Mouse (Mus musculus) urinary bladder, postnatal 4 days (tissue): ENCODE data around the gene Card10.

ENCODE experiments used
- DNase-seq, 2 experiments: peaks; one replicate each; pipeline ENCODE4 v3.0.0; 2021 to 2022; ENCODE audit warnings: low spot score in 2 of 2

Gene Card10

DNA sequence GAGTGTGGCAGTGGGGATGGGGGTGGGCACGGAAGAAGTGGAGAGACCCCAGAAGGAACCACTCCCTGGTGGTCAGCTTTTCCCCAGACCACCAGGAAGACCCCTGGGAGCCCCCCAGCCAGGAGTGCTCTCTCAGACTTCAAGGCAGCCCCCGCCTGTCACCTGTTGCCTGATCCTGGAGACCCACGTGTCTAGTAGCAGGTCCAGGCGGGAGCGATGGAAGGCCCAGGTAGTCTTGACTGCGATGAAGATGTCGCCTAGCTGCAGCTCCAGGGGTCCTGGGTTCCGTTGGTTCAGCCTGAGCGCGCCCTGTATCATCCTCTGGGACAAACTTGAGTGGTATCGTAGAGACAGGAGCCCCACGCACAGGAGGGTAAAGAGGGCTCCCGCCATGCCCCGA lies 30.0 kb downstream of the Card10 start:
- DNase-seq: no peak

DNA sequence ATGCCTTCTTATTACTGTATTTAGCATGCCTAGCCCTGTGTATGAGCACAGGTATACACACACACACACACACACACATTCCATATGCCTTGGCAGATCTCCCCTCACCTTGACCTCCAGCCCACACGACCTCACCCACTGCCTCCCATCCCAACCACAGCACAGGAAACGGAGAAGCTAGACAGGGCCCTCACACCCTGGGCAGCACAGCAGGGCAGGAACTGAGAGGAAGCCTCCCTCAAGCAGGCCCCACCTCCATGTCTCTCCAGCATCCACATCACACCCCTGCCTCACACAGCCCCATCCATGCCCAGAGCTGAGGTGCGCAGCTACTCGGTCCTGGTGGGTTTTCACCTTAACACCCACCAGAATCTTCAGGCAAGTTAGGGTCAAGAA lies 30.5 kb downstream of the Card10 start:
- no peak for DNase-seq

GRCm38 (mm10) chr15:78771531-78772367 lies 31.1 kb downstream of the Card10 start:
- no peak for DNase-seq

DNA sequence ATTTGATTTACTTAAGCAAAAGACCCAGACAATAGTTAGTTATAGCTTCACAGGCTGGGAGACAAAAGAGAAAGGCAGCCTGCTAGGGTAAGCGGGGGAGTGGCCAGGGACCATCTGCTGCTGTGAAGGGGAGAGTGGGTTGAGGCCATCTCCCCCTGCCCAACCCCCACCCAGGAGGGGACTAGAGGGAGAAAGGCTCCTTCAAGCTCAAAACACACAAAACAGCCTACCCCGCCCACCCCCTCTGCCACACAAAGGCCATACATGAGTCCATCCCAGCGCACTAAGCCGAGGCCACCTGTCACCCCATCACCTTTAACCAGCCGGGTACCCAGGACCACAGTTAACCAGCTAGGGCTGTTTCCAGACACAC lies 31.9 kb downstream of the Card10 start:
- no peak for DNase-seq

GRCm38 (mm10) chr15:78770234-78770982 lies 32.4 kb downstream of the Card10 start:
- no peak for DNase-seq

DNA sequence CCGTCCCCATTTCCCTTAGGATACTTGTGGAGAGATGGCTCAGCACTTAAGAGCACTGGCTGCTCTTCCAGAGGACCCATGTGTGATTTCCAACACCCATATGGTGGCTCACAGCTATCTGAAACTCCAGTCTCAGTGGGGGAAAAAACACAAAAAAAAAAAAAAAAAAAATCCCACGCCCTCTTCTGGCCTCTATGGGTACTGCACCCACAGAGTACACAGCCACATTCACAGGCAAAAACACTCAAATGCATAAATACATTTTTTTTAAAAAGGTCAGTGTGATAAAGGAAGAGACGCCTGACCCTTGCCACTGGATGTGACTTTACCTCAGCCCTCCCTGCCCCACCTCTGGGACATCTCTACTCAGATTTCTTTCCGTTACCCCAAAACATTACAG lies 33.8 kb downstream of the Card10 start:
- DNase-seq: no peak

DNA sequence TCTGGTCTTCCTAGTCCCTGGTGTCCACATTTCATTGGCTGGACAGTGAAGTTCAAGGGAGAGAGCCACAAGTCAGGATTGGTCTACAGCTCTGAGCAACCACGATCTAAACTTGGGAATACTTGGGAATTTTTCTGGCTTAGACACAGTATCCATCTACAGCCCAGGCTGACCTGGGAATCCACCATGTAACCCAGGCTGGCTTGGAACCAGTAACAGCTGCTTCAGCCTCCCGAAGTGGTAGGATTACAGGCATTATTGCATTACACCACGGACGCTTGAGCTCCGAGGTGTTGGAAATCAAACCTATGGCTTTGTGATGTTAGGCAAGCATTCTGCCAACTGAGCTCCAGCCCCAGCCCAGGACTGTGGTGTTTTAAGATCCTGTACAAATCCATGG lies 39.1 kb downstream of the Card10 start:
- DNase-seq: no peak

- no peak for DNase-seq
Observed at GRCm38 (mm10) chr15:78763210-78763609, 39.6 kb downstream of the Card10 start.

DNA sequence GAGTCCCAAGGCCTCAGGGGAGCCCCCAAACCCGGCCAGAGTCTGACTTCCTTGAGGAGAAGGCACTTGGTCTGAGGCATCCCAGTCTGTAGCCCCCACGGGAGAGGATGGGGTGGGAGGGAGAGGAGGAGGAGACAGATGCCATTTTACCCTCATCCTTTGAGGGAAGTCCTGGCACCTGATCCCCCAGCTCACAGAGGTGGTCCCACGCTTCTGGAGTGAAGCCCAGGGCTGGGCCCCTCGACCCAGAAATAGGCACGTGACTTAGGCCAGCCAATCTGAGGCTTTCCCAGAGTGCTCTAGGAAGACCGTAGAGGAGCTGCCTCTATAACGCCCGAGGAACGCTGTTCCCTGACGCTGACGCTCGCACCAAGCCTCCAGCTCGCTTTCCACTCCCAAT lies 41.7 kb downstream of the Card10 start:
- no peak for DNase-seq

DNA sequence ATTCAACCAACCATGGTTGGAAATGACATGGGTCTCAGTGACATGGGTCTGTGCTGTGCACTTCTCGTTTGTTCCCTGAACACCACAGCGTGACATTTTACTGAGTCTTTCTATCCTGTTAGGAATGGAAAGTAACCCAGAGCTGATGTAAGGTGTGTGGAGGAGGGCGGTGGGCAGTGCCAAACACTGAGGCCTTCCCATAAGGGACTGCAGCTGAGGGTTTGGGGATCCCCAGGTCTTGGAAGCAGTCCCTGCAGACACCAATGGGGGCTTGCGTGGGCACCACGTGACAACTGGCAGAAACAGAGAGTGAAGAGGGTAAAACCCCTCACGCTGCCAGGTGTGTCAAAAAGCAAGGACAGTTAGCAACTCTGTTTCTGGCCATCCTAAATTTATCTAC lies 44.7 kb downstream of the Card10 start:
- no peak for DNase-seq

GRCm38 (mm10) chr15:78755966-78756725 lies 46.7 kb downstream of the Card10 start:
- no peak for DNase-seq

GRCm38 (mm10) chr15:78755226-78755625 lies 47.6 kb downstream of the Card10 start:
- DNase-seq: no peak

GRCm38 (mm10) chr15:78754144-78754543 lies 48.7 kb downstream of the Card10 start:
- no peak for DNase-seq

GRCm38 (mm10) chr15:78752991-78753390 lies 49.9 kb downstream of the Card10 start:
- DNase-seq: no peak

DNA sequence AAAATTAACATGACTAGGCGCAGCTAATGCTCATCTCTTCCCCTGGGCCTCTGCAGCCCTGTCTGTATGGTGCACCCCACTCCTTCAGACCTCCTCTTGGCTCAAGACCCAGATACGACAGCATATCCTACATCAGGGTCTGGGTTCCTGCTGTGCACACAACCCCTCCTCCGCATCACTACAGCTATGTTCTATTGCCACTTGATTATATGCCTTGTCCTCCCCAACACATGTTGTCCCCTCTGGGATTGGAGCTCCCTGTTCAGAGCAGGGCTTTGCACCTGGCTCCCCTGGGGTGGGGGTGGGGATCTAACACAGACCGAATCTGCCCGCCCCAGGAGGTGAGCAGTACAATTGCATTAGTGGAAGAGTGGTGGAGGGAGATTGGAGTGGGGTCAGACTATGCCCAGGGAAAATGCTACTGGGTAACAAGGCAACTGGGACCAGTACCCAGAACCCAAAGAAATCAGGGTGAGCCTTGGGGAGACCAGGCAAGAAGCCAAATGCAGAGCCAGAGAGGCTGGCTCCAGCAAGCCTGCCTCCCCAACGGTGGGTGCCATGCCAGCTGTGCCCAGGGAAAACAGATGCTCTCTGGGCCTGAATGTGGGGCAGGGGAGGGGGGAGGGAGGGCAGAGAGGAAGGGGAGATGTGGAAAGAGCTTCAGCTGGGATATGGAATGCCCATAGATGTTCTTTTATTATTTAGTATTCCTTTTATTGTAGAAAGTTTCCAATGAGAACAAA lies 52.1 kb downstream of the Card10 start:
- DNase-seq: no peak

DNA sequence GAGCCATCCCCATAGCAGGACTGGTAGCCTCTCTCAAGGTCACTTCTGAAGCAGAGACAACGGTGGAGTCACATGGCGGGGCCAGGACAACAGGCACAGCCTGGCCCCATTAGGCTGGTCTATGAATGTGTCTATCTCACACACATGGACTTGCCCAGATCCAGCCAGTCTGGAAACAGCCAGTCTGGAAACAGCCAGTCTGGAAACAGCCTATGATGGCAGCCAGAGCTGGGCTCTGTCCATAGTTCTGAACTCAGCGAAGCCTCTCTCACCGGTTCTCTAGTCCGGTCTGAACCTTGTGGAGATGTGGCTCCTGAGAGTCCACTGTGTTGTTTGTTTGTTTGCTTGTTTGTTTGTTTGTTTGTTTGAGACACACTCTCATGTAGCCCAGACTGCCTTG lies 53.0 kb downstream of the Card10 start:
- DNase-seq: no peak

GRCm38 (mm10) chr15:78744206-78744605 lies 58.6 kb downstream of the Card10 start:
- DNase-seq: peak; percentile 55 to 79

GRCm38 (mm10) chr15:78742831-78743230 lies 60.0 kb downstream of the Card10 start:
- no peak for DNase-seq

- DNase-seq: no peak
Observed at GRCm38 (mm10) chr15:78740662-78741061, 62.2 kb downstream of the Card10 start.

GRCm38 (mm10) chr15:78737146-78737545 lies 65.7 kb downstream of the Card10 start:
- no peak for DNase-seq

DNA sequence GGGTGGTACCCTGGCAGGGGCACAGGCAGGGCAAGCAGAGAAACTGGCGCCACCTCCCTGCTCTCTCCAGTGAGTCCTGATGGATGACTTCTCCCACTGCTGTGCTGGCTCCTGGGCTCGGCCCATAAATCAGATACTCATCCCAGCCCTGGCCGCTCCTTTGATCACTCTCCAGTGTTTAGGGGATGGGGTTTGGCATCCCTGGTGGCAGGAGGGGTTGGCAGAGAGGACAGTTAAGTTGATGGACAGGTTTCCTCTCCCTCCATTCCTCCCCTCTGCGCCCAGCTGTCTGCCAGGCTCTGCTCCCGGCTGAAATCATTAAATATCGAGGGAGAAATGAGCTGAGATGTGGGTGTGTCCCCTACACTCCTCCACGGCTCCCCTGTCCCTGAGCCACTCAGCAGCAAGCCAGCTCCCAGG lies 66.2 kb downstream of the Card10 start:
- DNase-seq: no peak

- no peak for DNase-seq
Observed at GRCm38 (mm10) chr15:78736181-78736579, 66.7 kb downstream of the Card10 start.
